Mouse (Mus musculus) hindbrain, embryonic 15.5 days (tissue): Measurements from ENCODE around the gene Spns3. TPM values are rescaled to one million over a fixed set of nuclear protein-coding genes. Genes with fewer than 3 reads are reported as not detected.

ENCODE experiments used
- ATAC-seq: fragments of 200-750 bp; cut with Nextera tagmentation; 2 replicates; pipeline ENCODE4 v1.8.0; 2017; ENCODE audit warnings: low read depth, moderate number of reproducible peaks, moderate TSS enrichment; ENCODE audit not compliant: low FRiP score
- H3K27ac ChIP-seq: fragments of 300-500 bp; sonication (generic); replicated peaks from 2 replicates; pipeline ENCODE4 v1.5.1; 2015; ENCODE audit warnings: mild to moderate bottlenecking, inconsistent platforms
- H3K27me3 ChIP-seq: fragments of 300-500 bp; sonication (generic); 2 replicates; pipeline ENCODE4 v1.6.1; 2015; ENCODE audit warnings: control low read depth, inconsistent platforms
- H3K36me3 ChIP-seq: fragments of 300-500 bp; sonication (generic); 2 replicates; pipeline ENCODE4 v1.6.1; 2015; ENCODE audit warnings: control low read depth, inconsistent platforms
- H3K4me1 ChIP-seq: fragments of 300-500 bp; sonication (generic); replicated peaks from 2 replicates; pipeline ENCODE4 v1.6.1; 2015; ENCODE audit warnings: control low read depth, inconsistent platforms
- H3K4me2 ChIP-seq: fragments of 300-500 bp; sonication (generic); 2 replicates; pipeline ENCODE4 v1.6.1; 2015; ENCODE audit warnings: moderate library complexity, mild to moderate bottlenecking, inconsistent platforms
- H3K4me3 ChIP-seq: fragments of 300-500 bp; sonication (generic); 2 replicates; pipeline ENCODE4 v1.5.1; 2015; ENCODE audit warnings: mild to moderate bottlenecking, inconsistent platforms
- H3K9ac ChIP-seq: fragments of 300-500 bp; sonication (generic); 2 replicates; pipeline ENCODE4 v1.6.1; 2015; ENCODE audit warnings: inconsistent platforms
- H3K9me3 ChIP-seq: fragments of 300-500 bp; sonication (generic); 2 replicates; pipeline ENCODE4 v1.6.1; 2016; ENCODE audit warnings: control low read depth, inconsistent platforms
- WGBS: fragments of 180-500 bp; shearing (Covaris S2); methylation state at CpG from one replicate; pipeline ENCODE4 v1.1.7; 2015; 5-methylcytosine and 5-hydroxymethylcytosine counted together
- polyA plus RNA-seq: library from polyadenylated mRNA; unstranded; fragments of >200 nt; fragmentation: Nextera tagmentation; extraction: Ambion mirVana; gene quantifications from 2 replicates; pipeline ENCODE4 v1.2.1, GENCODE M21; 2015

The Spns3 gene
- polyA plus RNA-seq, 1 experiment from 2014 or later, result 0.18 TPM

DNA sequence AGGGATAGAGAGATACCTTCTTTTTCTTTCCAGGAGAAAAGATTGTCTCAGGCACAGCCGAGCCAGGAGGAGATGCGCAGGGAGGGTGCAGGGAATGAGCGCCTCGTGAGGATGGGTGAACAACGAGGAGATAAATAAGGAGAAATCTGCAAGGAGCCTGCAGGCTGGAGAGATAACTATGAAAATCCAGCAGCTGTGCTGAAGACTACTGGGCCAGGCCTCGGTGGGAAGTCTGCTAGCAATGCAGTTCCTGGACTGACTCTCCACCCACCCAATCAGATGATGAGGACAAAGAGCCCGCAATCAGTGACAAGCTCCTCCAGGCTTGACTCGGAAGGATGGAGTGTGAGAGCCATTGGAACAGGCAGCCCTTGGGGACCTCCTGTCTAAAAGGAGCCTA lies 48.1 kb downstream of the Spns3 start:
- H3K9ac ChIP-seq, result no peak overlapping the region

DNA sequence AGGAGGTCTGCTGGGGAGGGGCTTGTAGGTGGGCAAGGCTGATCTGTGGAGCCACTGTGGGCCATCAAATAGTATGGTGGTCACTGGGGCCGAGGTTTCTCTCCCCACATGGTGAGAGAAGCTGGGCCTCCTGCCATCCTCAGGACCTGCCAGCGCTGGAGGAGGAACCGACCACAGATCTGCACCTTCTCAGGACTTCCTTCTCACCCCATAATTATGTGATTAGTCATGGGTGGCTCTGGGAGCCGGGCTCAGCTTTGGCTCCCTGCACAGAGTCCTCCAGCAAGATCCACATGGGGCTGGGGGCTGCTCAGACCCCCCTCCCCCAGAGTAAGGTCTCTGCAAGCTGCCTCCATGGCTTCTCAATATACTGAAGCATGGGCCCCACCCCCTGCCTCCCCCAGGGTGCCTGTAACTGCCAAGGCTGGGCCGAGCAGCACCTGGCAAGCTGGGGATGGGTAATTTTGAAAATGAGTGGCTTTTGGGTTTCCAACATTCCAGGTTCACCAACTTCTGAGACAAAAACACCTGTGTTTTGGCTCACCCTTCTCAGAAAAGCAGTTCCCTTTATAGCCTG lies 48.8 kb downstream of the Spns3 start:
- H3K27ac ChIP-seq, result no peak overlapping the region
- no peak overlapping the region for H3K4me2 ChIP-seq
- H3K4me3 ChIP-seq, result no peak overlapping the region
- no peak for ATAC-seq
- no peaks in the 10 kb centered on the region for H3K27me3 ChIP-seq
- H3K4me1 ChIP-seq, result peaks cover 36% of the 10 kb centered on the region
- no peaks in the 10 kb centered on the region for H3K9me3 ChIP-seq
- WGBS, result 35% methylated on average over 5 of the region's 5 CpGs
- H3K36me3 ChIP-seq, result no peaks in the 10 kb centered on the region
- no peak overlapping the region for H3K9ac ChIP-seq

More for the DNA sequence above, 48.1 kb downstream of the Spns3 start:
- no peak overlapping the region for H3K27ac ChIP-seq
- H3K4me2 ChIP-seq, result no peak overlapping the region
- H3K4me1 ChIP-seq, result peaks cover 30% of the 10 kb centered on the region
- H3K4me3 ChIP-seq, result no peak overlapping the region
- peak; percentile 27; the same call in 1 of the 2 replicates for ATAC-seq
- 14% methylated on average over 8 of the region's 8 CpGs for WGBS
- no peaks in the 10 kb centered on the region for H3K9me3 ChIP-seq
- H3K27me3 ChIP-seq, result no peaks in the 10 kb centered on the region
- H3K36me3 ChIP-seq, result no peaks in the 10 kb centered on the region

DNA sequence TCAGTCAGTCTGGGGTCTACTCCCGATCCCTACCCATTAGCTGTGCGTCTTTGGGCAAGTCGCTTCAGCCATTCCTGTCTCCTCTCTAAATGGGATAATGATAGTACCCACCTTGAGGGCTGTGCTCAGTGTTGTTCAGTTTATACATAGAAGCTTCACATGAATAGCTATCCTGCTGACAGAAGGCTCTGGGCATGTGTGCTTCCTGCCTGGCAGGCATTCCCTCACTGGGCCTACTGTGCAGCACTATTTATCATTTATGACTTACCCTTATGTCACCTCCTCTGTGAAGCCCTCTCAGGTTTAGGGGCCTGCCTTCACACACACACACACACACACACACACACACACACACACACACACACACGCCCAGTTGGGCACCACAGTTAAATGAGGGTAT lies 50.2 kb downstream of the Spns3 start:
- Histone ChIP-seq H3K9me3 (no peaks in the 10 kb centered on the region), H3K27ac (no peak overlapping the region), H3K4me1 (peaks cover 36% of the 10 kb centered on the region), H3K36me3 (no peaks in the 10 kb centered on the region), H3K4me2 (no peak overlapping the region), H3K4me3 (no peak overlapping the region), H3K27me3 (no peaks in the 10 kb centered on the region), H3K9ac (no peak overlapping the region)
- ATAC-seq, result no peak
- WGBS, result 84% methylated on average over 4 of the region's 4 CpGs

DNA sequence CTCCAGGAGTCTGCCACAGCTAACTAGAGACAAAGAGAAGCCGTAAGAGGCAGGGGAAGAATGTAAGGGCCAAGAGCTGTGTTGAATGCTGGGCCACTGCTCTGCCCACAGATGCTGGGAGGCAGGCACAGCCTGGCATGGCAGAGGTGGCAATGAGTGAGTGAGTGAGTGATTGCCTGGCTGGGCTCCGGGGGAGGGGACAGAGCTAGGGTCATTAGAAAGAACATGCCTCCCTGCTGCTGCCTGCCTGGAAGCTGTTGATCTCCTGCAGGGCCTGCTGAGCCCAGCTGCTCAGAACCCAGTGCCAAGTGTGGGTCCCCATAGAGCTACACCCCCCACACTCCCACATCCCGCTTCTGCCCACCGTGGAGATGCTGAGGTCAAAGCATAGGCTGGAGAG lies 52.9 kb downstream of the Spns3 start:
- ATAC-seq, result no peak

DNA sequence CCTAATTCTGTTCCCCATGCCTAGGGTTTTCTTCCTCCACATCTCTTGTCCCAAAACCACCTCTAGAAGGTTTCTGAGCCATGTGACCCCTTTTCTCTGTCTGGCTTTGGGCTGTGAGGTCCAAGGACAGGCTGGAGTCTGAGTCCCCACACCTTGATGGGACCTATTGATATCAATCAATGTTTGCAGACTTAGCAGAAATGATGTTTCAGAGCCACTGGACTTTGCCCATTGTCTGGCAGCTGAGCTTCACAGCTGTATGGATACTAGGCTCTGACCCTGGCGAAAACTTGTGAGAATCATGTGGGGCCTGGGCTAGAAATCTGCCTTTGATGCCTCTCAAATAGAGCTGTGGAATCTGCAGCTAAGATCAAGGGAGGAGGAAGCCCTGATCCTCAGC lies 53.5 kb downstream of the Spns3 start:
- H3K9me3 ChIP-seq, result no peaks in the 10 kb centered on the region
- H3K36me3 ChIP-seq, result no peaks in the 10 kb centered on the region
- 83% methylated on average over 1 of the region's 1 CpGs for WGBS
- no peak overlapping the region for H3K4me2 ChIP-seq
- no peak for ATAC-seq
- H3K4me3 ChIP-seq, result no peak overlapping the region
- H3K4me1 ChIP-seq, result peaks cover 16% of the 10 kb centered on the region
- no peaks in the 10 kb centered on the region for H3K27me3 ChIP-seq
- H3K27ac ChIP-seq, result no peak overlapping the region
- no peak overlapping the region for H3K9ac ChIP-seq

More for the DNA sequence above, 52.9 kb downstream of the Spns3 start:
- 14% methylated on average over 4 of the region's 4 CpGs for WGBS
- Histone ChIP-seq H3K27me3 (no peaks in the 10 kb centered on the region), H3K4me1 (peaks cover 22% of the 10 kb centered on the region), H3K9ac (no peak overlapping the region), H3K36me3 (no peaks in the 10 kb centered on the region), H3K4me2 (no peak overlapping the region), H3K27ac (0 out of 2 replicates have a peak overlapping the region, but pooled peaks have one; percentile 11), H3K4me3 (no peak overlapping the region), H3K9me3 (no peaks in the 10 kb centered on the region)

GRCm38 (mm10) chr11:72496066-72496465 lies 54.2 kb downstream of the Spns3 start:
- H3K9me3 ChIP-seq, result no peaks in the 10 kb centered on the region
- H3K27me3 ChIP-seq, result no peaks in the 10 kb centered on the region
- H3K36me3 ChIP-seq, result no peaks in the 10 kb centered on the region
- no peak overlapping the region for H3K4me3 ChIP-seq
- 76% methylated on average over 3 of the region's 3 CpGs for whole genome bisulfite sequencing
- no peak overlapping the region for H3K9ac ChIP-seq
- ATAC-seq, result no peak
- H3K4me1 ChIP-seq, result peaks cover 12% of the 10 kb centered on the region
- no peak overlapping the region for H3K27ac ChIP-seq
- no peak overlapping the region for H3K4me2 ChIP-seq

GRCm38 (mm10) chr11:72494046-72494988 lies 56.0 kb downstream of the Spns3 start:
- Histone ChIP-seq H3K4me2 (no peak overlapping the region), H3K27ac (no peak overlapping the region), H3K9ac (no peak overlapping the region), H3K36me3 (no peaks in the 10 kb centered on the region), H3K4me1 (peaks cover 19% of the 10 kb centered on the region), H3K9me3 (no peaks in the 10 kb centered on the region), H3K4me3 (no peak overlapping the region), H3K27me3 (no peaks in the 10 kb centered on the region)
- WGBS, result 60% methylated on average over 8 of the region's 8 CpGs
- ATAC-seq, result no peak

DNA sequence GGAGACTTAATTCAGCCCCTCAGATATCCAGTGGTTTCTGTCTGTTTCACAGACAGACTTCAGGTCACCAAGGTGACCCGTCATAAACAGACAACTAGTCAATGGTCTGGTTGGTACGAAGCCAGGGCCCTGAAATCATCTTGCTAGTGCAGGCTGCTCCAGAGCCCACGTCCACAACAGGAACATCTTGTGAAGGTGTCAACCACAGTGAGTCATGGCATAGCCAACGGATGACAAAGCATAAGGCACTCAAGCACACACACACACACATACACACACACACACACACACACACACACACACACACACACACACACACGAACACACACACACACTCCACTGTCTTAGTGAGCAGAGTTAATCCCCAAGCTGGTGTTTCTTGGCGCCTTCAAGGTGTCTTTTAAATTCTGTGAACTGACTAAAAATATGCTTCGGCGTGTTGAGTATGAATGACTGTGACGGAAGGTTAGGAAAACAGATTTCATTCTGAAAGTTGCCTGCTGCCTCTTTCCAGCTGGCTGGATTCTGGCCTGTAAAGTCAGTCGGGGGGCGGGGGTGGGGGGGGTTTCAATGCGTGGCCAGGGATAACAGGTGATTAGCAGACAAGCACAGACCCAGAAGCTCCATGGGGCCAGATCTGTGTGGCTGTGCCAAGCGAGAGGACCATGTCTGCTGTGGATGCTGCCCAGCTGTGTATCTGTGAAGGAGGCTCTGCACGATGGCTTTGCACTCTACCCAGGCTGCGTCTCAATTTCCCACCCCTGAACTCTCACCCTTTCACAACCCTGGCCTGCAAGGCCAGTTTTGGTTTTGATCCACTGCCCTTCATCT lies 59.0 kb downstream of the Spns3 start:
- WGBS, result 66% methylated on average over 15 of the region's 15 CpGs

GRCm38 (mm10) chr11:72489881-72490301 lies 60.4 kb downstream of the Spns3 start, which contains the start of gene Spns2:
Gene Spns2, minus strand, starts transcription at chr11:72489904.
- Histone ChIP-seq H3K9ac (peak within 1 kb of the TSS; percentile 77), H3K36me3 (no peaks in the 10 kb centered on the region), H3K4me3 (peak within 1 kb of the TSS; percentile 86), H3K4me2 (peak within 1 kb of the TSS; percentile 57), H3K9me3 (no peaks in the 10 kb centered on the region), H3K27ac (peak within 1 kb of the TSS; percentile 89), H3K4me1 (peaks cover 46% of the 10 kb centered on the region), H3K27me3 (no peaks in the 10 kb centered on the region)
- ATAC-seq, result peak; percentile 90
- under 1% methylated on average over 28 of the region's 42 CpGs for WGBS

More for the DNA sequence above, 59.0 kb downstream of the Spns3 start:
- H3K4me2 ChIP-seq, result no peak overlapping the region
- H3K4me1 ChIP-seq, result peaks cover 32% of the 10 kb centered on the region
- H3K27ac ChIP-seq, result no peak overlapping the region
- ATAC-seq, result no peak
- no peaks in the 10 kb centered on the region for H3K9me3 ChIP-seq
- H3K36me3 ChIP-seq, result no peaks in the 10 kb centered on the region
- no peaks in the 10 kb centered on the region for H3K27me3 ChIP-seq
- no peak overlapping the region for H3K4me3 ChIP-seq
- H3K9ac ChIP-seq, result no peak overlapping the region

DNA sequence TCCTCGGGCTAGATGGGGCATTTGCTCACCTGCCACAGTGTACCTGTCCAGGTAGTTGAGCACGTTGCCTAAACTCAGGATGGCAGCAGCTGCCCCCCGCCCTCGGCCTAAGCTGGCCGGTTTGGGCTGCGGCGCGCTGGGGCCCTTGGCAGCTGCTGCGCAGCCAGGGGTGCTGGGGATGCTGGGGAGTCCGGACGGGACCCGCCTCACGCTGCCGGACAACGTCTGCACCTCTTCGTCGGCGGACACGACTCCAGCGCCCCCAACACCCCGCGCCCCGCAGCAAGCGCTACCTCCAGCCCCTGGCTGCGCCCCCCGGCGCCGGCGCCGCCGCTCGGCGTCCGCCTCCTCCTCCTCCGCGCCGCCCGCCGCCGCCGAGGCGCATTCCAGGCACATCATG lies 60.9 kb downstream of the Spns3 start:
- Histone ChIP-seq H3K4me1 (peaks cover 50% of the 10 kb centered on the region), H3K27me3 (no peaks in the 10 kb centered on the region), H3K36me3 (no peaks in the 10 kb centered on the region), H3K27ac (peak overlapping the region; percentile 89), H3K9me3 (no peaks in the 10 kb centered on the region), H3K4me2 (peak overlapping the region; percentile 57), H3K4me3 (peak overlapping the region; percentile 86), H3K9ac (peak overlapping the region; percentile 77)
- ATAC-seq, result no peak; the same call in 1 of the 2 replicates
- WGBS, result under 1% methylated on average over 31 of the region's 42 CpGs

GRCm38 (mm10) chr11:72488753-72489271 lies 61.5 kb downstream of the Spns3 start:
- no peaks in the 10 kb centered on the region for H3K9me3 ChIP-seq
- H3K27ac ChIP-seq, result peak overlapping the region; percentile 89
- H3K4me3 ChIP-seq, result peak overlapping the region; percentile 86
- no peaks in the 10 kb centered on the region for H3K36me3 ChIP-seq
- WGBS, result under 1% methylated on average over 38 of the region's 38 CpGs
- H3K4me2 ChIP-seq, result peak overlapping the region; percentile 57
- peaks cover 50% of the 10 kb centered on the region for H3K4me1 ChIP-seq
- no peaks in the 10 kb centered on the region for H3K27me3 ChIP-seq
- peak; percentile 77 for ATAC-seq
- peak overlapping the region; percentile 77 for H3K9ac ChIP-seq
